Mouse (Mus musculus) forebrain, embryonic 11.5 days (tissue): Measurements from ENCODE around the gene Coro1c. TPM values are rescaled to one million over a fixed set of nuclear protein-coding genes. Genes with fewer than 3 reads are reported as not detected.
A peak's percentile ranks its signal among the peaks of the same experiment; 100 is the strongest.

ENCODE experiments used
- ATAC-seq: fragments of 200-750 bp; cut with Nextera tagmentation; replicated peaks from 2 replicates; pipeline ENCODE4 v1.8.0; 2017; ENCODE audit warnings: moderate TSS enrichment; ENCODE audit not compliant: low FRiP score
- DNase-seq: peaks from one replicate; pipeline ENCODE4 v3.0.0-alpha.2; 2017; ENCODE audit warnings: low spot score
- H3K27ac ChIP-seq: fragments of 300-500 bp; sonication (generic); 2 replicates; pipeline ENCODE4 v1.5.1; 2014; ENCODE audit warnings: low read depth, low read length
- H3K27me3 ChIP-seq: fragments of 300-500 bp; sonication (generic); 2 replicates; pipeline ENCODE4 v1.6.1; 2014; ENCODE audit warnings: mild to moderate bottlenecking, low read length, mixed read lengths; ENCODE audit not compliant: control insufficient read depth, insufficient read depth
- H3K36me3 ChIP-seq: fragments of 300-500 bp; sonication (generic); 2 replicates; pipeline ENCODE4 v1.6.1; 2014; ENCODE audit warnings: mild to moderate bottlenecking, low read length, moderate library complexity, mixed read lengths; ENCODE audit not compliant: control insufficient read depth, insufficient read depth
- H3K4me1 ChIP-seq: fragments of 300-500 bp; sonication (generic); replicated peaks from 2 replicates; pipeline ENCODE4 v1.6.1; 2014; ENCODE audit warnings: low read length, mixed read lengths; ENCODE audit not compliant: control insufficient read depth, insufficient read depth
- H3K4me2 ChIP-seq: fragments of 300-500 bp; sonication (generic); 2 replicates; pipeline ENCODE4 v1.6.1; 2014; ENCODE audit warnings: low read depth, mild to moderate bottlenecking, low read length, moderate library complexity, mixed read lengths; ENCODE audit not compliant: severe bottlenecking
- H3K4me3 ChIP-seq: fragments of 300-500 bp; sonication (generic); 2 replicates; pipeline ENCODE4 v1.5.1; 2014; ENCODE audit warnings: low read depth, low read length
- H3K9ac ChIP-seq: fragments of 300-500 bp; sonication (generic); 2 replicates; pipeline ENCODE4 v1.6.1; 2014; ENCODE audit warnings: low read length
- H3K9me3 ChIP-seq: fragments of 300-500 bp; sonication (generic); 2 replicates; pipeline ENCODE4 v1.6.1; 2016; ENCODE audit warnings: low read length, mixed read lengths; ENCODE audit not compliant: control insufficient read depth
- WGBS: fragments of 180-500 bp; shearing (Covaris S2); extraction: QIAGEN DNeasy Blood & Tissue Kit; methylation state at CpG from one replicate; pipeline ENCODE4 v1.1.7; 2014; 5-methylcytosine and 5-hydroxymethylcytosine counted together
- polyA plus RNA-seq: library from polyadenylated mRNA; unstranded; fragments of >200 nt; fragmentation: Nextera tagmentation; extraction: Ambion mirVana; gene quantifications from 2 replicates; pipeline ENCODE4 v1.2.1, GENCODE M21; 2014

Coro1c gene
- polyA plus RNA-seq, 1 experiment from 2014 or later: 231 TPM

GRCm38 (mm10) chr5:113910705-113911104, 2.1 kb upstream of the Coro1c start:
- no peaks in the 10 kb centered on the region for H3K36me3 ChIP-seq
- H3K4me3 ChIP-seq: no peak overlapping the region
- H3K27ac ChIP-seq: no peak overlapping the region
- DNase-seq (no peak), ATAC-seq (no peak)
- H3K9me3 ChIP-seq: no peaks in the 10 kb centered on the region
- WGBS: 67% methylated on average over 6 of the region's 6 CpGs
- H3K4me2 ChIP-seq: no peak overlapping the region
- peaks cover 13% of the 10 kb centered on the region; the same call in 1 of the 2 replicates for H3K4me1 ChIP-seq
- no peaks in the 10 kb centered on the region for H3K27me3 ChIP-seq
- no peak overlapping the region for H3K9ac ChIP-seq

- ATAC-seq: no peak
- Histone ChIP-seq H3K27ac (no peak overlapping the region), H3K4me3 (no peak overlapping the region), H3K4me1 (peaks cover 18% of the 10 kb centered on the region; the same call in 1 of the 2 replicates), H3K9me3 (no peaks in the 10 kb centered on the region), H3K9ac (no peak overlapping the region), H3K4me2 (no peak overlapping the region), H3K36me3 (no peaks in the 10 kb centered on the region), H3K27me3 (no peaks in the 10 kb centered on the region)
- no peak for DNase-seq
- 36% methylated on average over 10 of the region's 10 CpGs for WGBS
Measured at GRCm38 (mm10) chr5:113910065-113910701, 1.6 kb upstream of the Coro1c start.

- WGBS: under 1% methylated on average over 64 of the region's 69 CpGs
- peak overlapping the region; percentile 91 for H3K9ac ChIP-seq
- H3K4me2 ChIP-seq: peak overlapping the region; percentile 77
- H3K4me3 ChIP-seq: peak overlapping the region; percentile 98
- H3K27me3 ChIP-seq: no peaks in the 10 kb centered on the region
- H3K27ac ChIP-seq: peak overlapping the region; percentile 97
- ATAC-seq (peak; percentile 67), DNase-seq (no peak)
- no peaks in the 10 kb centered on the region for H3K9me3 ChIP-seq
- H3K36me3 ChIP-seq: no peaks in the 10 kb centered on the region
- peaks cover 21% of the 10 kb centered on the region for H3K4me1 ChIP-seq
Measured at GRCm38 (mm10) chr5:113907786-113908567, 581 bp downstream of the Coro1c start.

- peak overlapping the region; percentile 91 for H3K9ac ChIP-seq
- H3K4me2 ChIP-seq: peak overlapping the region; percentile 77
- no peaks in the 10 kb centered on the region for H3K27me3 ChIP-seq
- no peaks in the 10 kb centered on the region for H3K36me3 ChIP-seq
- H3K27ac ChIP-seq: peak overlapping the region; percentile 97
- peaks cover 23% of the 10 kb centered on the region for H3K4me1 ChIP-seq
- ATAC-seq (no peak), DNase-seq (peak; percentile 70)
- no peaks in the 10 kb centered on the region for H3K9me3 ChIP-seq
- 25% methylated on average over 17 of the region's 17 CpGs for WGBS
- H3K4me3 ChIP-seq: peak overlapping the region; percentile 98
Measured at GRCm38 (mm10) chr5:113906958-113907735, 1.4 kb downstream of the Coro1c start.

GRCm38 (mm10) chr5:113904987-113905386, 3.6 kb downstream of the Coro1c start:
- Histone ChIP-seq H3K36me3 (no peaks in the 10 kb centered on the region), H3K4me3 (no peak overlapping the region), H3K27me3 (no peaks in the 10 kb centered on the region), H3K4me2 (0 out of 2 replicates have a peak overlapping the region, but pooled peaks have one; percentile 29), H3K9me3 (no peaks in the 10 kb centered on the region), H3K4me1 (peaks cover 26% of the 10 kb centered on the region), H3K9ac (no peak overlapping the region), H3K27ac (no peak overlapping the region)
- ATAC-seq (no peak), DNase-seq (no peak)
- 44% methylated on average over 4 of the region's 4 CpGs for WGBS

GRCm38 (mm10) chr5:113902983-113903382, 5.6 kb downstream of the Coro1c start:
- Histone ChIP-seq H3K4me2 (no peak overlapping the region), H3K4me3 (no peak overlapping the region), H3K9ac (no peak overlapping the region), H3K27me3 (no peaks in the 10 kb centered on the region), H3K4me1 (peaks cover 23% of the 10 kb centered on the region), H3K27ac (no peak overlapping the region), H3K36me3 (no peaks in the 10 kb centered on the region), H3K9me3 (no peaks in the 10 kb centered on the region)
- no peak for ATAC-seq
- 79% methylated on average over 5 of the region's 5 CpGs for WGBS
- DNase-seq: peak; percentile 39

GRCm38 (mm10) chr5:113902017-113902416, 6.5 kb downstream of the Coro1c start:
- Histone ChIP-seq H3K9ac (no peak overlapping the region), H3K27ac (no peak overlapping the region), H3K4me2 (no peak overlapping the region), H3K4me1 (peaks cover 19% of the 10 kb centered on the region), H3K4me3 (no peak overlapping the region), H3K36me3 (no peaks in the 10 kb centered on the region), H3K9me3 (no peaks in the 10 kb centered on the region), H3K27me3 (no peaks in the 10 kb centered on the region)
- DNase-seq (peak; percentile 40), ATAC-seq (no peak)
- WGBS: 88% methylated on average over 6 of the region's 6 CpGs

- Histone ChIP-seq H3K4me1 (peaks cover 16% of the 10 kb centered on the region), H3K9me3 (no peaks in the 10 kb centered on the region), H3K36me3 (no peaks in the 10 kb centered on the region), H3K9ac (no peak overlapping the region), H3K4me2 (no peak overlapping the region), H3K27ac (no peak overlapping the region), H3K4me3 (no peak overlapping the region), H3K27me3 (no peaks in the 10 kb centered on the region)
- ATAC-seq: no peak
- 58% methylated on average over 8 of the region's 8 CpGs for WGBS
- DNase-seq: no peak
Measured at GRCm38 (mm10) chr5:113901074-113901571, 7.4 kb downstream of the Coro1c start.
